Mouse (Mus musculus) urinary bladder, postnatal 0 days (tissue): Measurements from ENCODE around the gene Clcn5. TPM values are rescaled to one million over a fixed set of nuclear protein-coding genes. Genes with fewer than 3 reads are reported as not detected.

Source experiments
- microRNA counts: library from miRNA; unstranded; fragments of <30 nt; microRNA quantifications from one replicate; lab custom pipeline; 2016
- microRNA-seq: library from miRNA; unstranded; fragments of <30 nt; microRNA quantifications from one replicate; pipeline ENCODE4, GENCODE M21; 2016
- polyA plus RNA-seq: library from polyadenylated mRNA; unstranded; fragments of >200 nt; fragmentation: Nextera tagmentation; extraction: Ambion mirVana; gene quantifications from 2 replicates; pipeline ENCODE4 v1.2.1, GENCODE M21; 2015

Gene Clcn5
- 5.2 and 5.6 TPM in 2 replicates for polyA plus RNA-seq

DNA sequence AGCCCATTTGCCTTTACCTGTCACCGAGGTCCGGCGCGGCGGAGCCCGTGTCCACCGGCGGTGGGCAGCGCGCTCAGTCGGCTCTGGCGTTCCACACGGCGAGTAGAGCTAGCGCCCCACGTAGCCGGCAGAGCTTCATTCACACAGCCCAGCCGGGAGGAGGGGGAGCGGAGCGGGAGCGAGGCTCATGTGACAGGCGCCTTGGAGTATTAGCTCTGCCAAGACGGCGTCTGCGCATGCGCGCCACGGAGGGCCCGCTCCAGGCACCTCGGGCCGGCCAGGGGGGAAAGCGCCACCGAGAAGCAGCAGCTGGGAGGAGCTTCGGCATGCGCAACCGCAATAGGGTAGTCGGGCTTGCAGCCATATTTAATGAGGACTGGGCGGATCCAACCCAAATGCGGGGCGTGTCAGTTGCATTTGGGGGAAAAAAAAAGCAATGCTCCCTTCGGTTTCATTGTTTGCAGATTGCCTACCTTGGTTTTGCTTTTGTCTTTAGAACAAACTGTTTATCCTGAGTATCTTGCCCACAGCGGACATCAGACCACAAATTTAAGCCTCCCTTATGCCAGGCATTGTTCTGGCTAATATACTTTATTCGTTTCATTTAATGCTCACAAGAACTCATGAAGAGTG lies at the start of gene Clcn5:
TSS of gene Clcn5 (minus strand) at position 270 of the 633 bp plus-strand sequence.

MicroRNAs encoded within 50 kb of the gene (microRNA counts, 519-probe panel; counts per million panel counts)
- microRNA mmu-miR-188-3p (lab: Ali Mortazavi, UCI), result 4,160 counts per million, percentile 78 among the panel's probes with 10 or more counts
- not detected for microRNA mmu-miR-188-5p (lab: Ali Mortazavi, UCI)
- microRNA mmu-miR-362-3p (lab: Ali Mortazavi, UCI), result 3,168 counts per million, percentile 51 among the panel's probes with 10 or more counts
- microRNA mmu-miR-362-5p (lab: Ali Mortazavi, UCI), result 2,668 counts per million, percentile 36 among the panel's probes with 10 or more counts
- microRNA mmu-miR-500 (lab: Ali Mortazavi, UCI), result 2,291 counts per million, percentile 30 among the panel's probes with 10 or more counts
- microRNA mmu-miR-501-3p (lab: Ali Mortazavi, UCI), result 2,699 counts per million, percentile 37 among the panel's probes with 10 or more counts
- 2,360 counts per million, percentile 31 among the panel's probes with 10 or more counts for microRNA mmu-miR-501-5p (lab: Ali Mortazavi, UCI)
- 3,045 counts per million, percentile 49 among the panel's probes with 10 or more counts for microRNA mmu-miR-532-3p (lab: Ali Mortazavi, UCI)
- 3,867 counts per million, percentile 69 among the panel's probes with 10 or more counts for microRNA mmu-miR-532-5p (lab: Ali Mortazavi, UCI)

Small RNAs within 50 kb of the gene (microRNA-seq; reads per million reads assigned to microRNA genes)
- gene Mir188 (1,110 reads per million, percentile 75 among the genes with 10 or more reads in this experiment), gene Mir362 (140 reads per million, percentile 51 among the genes with 10 or more reads in this experiment), gene Mir500 (454 reads per million, percentile 64 among the genes with 10 or more reads in this experiment), gene Mir501 (446 reads per million, percentile 64 among the genes with 10 or more reads in this experiment), gene Mir532 (1,565 reads per million, percentile 78 among the genes with 10 or more reads in this experiment)

Other genes with a start within 250 kb of the Clcn5 start
- gene Usp27x, start 56.5 kb upstream of the Clcn5 start, polyA plus RNA-seq, result 0.47 and 0.52 TPM in 2 replicates